Mouse (Mus musculus): ENCODE measurements around the gene Gbp7. TPM values are rescaled to one million over a fixed set of nuclear protein-coding genes. Genes with fewer than 3 reads are reported as not detected.
"Not testable (repeated sequence)": the region's sequence is repeated elsewhere in the genome, so short reads cannot be mapped to it uniquely, and the experiment has no call there.

Gene Gbp7
- polyA plus RNA-seq, 1 experiment = 2.8 TPM

DNA sequence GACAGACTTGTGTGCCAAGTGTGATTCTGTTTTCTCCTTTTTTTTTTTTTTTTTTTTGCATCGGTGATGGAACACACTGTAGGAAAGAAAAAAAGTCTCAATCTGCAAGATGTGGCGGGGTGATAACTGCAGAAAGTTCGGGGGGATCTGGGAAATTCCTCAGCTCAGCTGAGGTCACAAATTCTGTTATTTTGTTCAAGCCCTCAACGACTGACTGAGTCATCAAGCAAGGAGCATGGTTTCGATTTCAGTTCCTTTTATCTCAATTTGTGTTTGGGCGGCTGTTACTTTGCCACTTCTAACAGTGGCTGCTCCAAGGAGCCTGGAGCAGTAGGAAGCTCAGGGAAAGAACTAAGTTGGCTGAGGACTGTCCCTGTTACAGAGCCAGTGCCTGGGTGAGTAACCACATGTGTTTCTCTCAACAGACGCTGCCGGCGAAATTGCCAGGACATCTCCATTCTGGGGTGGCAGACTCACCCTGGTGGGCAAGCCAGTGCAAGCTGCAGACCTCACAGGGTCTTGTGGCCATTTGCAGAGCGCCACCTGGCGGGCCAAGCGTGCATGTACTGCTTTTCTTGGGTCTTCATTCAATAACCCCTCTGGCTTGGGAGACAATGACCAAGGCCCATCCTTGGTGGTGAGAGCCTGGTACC is 30.3 kb downstream of the Gbp7 start:
- Histone ChIP-seq H3K4me3 (ENCODE audit: extremely low read depth, insufficient read depth, insufficient read length) (peak overlapping the region; percentile 62), H3K27ac (ENCODE audit: insufficient read depth, low read length) (peak overlapping the region; percentile 84), H3K4me1 (ENCODE audit: control insufficient read depth, insufficient read depth, insufficient read length) (peaks cover 17% of the 10 kb centered on the region; the same call in 1 of the 2 replicates), H3K36me3 (ENCODE audit: control insufficient read depth, insufficient read depth, low read length) (peaks cover 6% of the 10 kb centered on the region), H3K27me3 (ENCODE audit: control insufficient read depth, insufficient read depth, low read length) (no peaks in the 10 kb centered on the region)
- TF ChIP-seq POLR2A (IDR thresholded peaks at IDR 0.05; ENCODE audit: low read depth, low read length) = no peak
- peak; percentile 98 for TF ChIP-seq CTCF (IDR thresholded peaks at IDR 0.05; ENCODE audit: extremely low read depth, insufficient read depth, insufficient read length, insufficient replicate concordance)
- peak; percentile 78 to 86 for DNase-seq (ENCODE audit: low read depth in 1 of 2, low spot score in 2 of 2)
- under 1% methylated on average over 12 of the region's 12 CpGs for WGBS

DNA sequence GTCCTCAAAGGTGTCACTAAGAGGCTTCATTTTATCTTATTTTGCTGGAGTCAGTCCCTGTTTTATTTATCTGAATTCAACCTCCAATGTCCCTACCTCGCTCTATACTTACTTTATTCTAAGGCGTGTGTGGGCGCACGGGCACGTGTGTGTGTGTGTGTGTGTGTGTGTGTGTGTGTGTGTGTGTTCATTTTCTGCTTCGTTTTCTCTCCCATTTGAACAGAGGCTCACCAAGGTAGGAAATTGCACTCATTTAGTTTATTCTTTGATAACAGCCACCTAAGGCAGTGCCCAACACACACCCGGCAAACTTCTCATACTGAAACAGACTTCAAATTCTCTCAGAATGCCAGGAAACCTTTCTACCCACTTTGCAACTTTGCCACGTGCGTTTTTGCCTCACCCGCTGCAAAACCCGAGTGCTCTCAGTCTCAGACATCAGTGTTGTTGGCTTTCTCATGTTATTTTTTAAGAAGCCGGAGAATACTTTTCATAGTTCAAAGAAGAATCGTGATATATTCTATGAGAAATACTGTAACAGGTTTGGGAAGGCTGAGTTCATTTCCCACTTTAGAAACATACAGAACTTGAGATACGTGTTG is 31.0 kb downstream of the Gbp7 start:
- WGBS = 61% methylated on average over 14 of the region's 14 CpGs
- Histone ChIP-seq H3K27me3 (ENCODE audit: control insufficient read depth, insufficient read depth, low read length) (no peaks in the 10 kb centered on the region), H3K4me1 (ENCODE audit: control insufficient read depth, insufficient read depth, insufficient read length) (peaks cover 17% of the 10 kb centered on the region; the same call in 1 of the 2 replicates), H3K36me3 (ENCODE audit: control insufficient read depth, insufficient read depth, low read length) (peaks cover 6% of the 10 kb centered on the region), H3K27ac (ENCODE audit: insufficient read depth, low read length) (peak overlapping the region; percentile 27; the same call in 1 of the 2 replicates), H3K4me3 (ENCODE audit: extremely low read depth, insufficient read depth, insufficient read length) (peak overlapping the region; percentile 23; the same call in 1 of the 2 replicates)
- DNase-seq (ENCODE audit: low read depth in 1 of 2, low spot score in 2 of 2) = no peak
- no peak for TF ChIP-seq POLR2A (IDR thresholded peaks at IDR 0.05; ENCODE audit: low read depth, low read length)
- TF ChIP-seq CTCF (IDR thresholded peaks at IDR 0.05; ENCODE audit: extremely low read depth, insufficient read depth, insufficient read length, insufficient replicate concordance) = no peak

DNA sequence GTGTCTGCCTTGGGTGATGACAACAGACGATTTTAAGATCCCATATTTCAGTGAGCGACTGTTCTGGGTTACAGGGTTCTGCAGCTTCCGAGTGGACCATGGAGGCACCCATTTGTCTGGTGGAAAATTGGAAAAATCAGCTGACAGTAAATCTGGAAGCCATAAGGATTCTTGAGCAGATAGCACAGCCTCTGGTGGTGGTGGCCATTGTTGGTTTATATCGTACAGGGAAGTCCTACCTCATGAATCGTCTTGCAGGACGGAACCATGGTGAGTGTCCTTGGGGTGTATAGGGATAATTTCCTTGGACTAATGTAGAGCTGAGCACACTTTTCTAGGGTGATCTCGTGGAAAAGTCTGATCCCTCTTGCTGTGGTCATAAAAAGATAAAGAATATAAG is 31.5 kb downstream of the Gbp7 start:
- WGBS = 80% methylated on average over 7 of the region's 7 CpGs
- no peak for DNase-seq (ENCODE audit: low read depth in 1 of 2, low spot score in 2 of 2)
- Histone ChIP-seq H3K36me3 (ENCODE audit: control insufficient read depth, insufficient read depth, low read length) (peaks cover 11% of the 10 kb centered on the region), H3K4me1 (ENCODE audit: control insufficient read depth, insufficient read depth, insufficient read length) (peaks cover 17% of the 10 kb centered on the region; the same call in 1 of the 2 replicates), H3K27ac (ENCODE audit: insufficient read depth, low read length) (no peak overlapping the region), H3K27me3 (ENCODE audit: control insufficient read depth, insufficient read depth, low read length) (no peaks in the 10 kb centered on the region), H3K4me3 (ENCODE audit: extremely low read depth, insufficient read depth, insufficient read length) (no peak overlapping the region)
- no peak for TF ChIP-seq CTCF (IDR thresholded peaks at IDR 0.05; ENCODE audit: extremely low read depth, insufficient read depth, insufficient read length, insufficient replicate concordance)
- no peak for TF ChIP-seq POLR2A (IDR thresholded peaks at IDR 0.05; ENCODE audit: low read depth, low read length)

DNA sequence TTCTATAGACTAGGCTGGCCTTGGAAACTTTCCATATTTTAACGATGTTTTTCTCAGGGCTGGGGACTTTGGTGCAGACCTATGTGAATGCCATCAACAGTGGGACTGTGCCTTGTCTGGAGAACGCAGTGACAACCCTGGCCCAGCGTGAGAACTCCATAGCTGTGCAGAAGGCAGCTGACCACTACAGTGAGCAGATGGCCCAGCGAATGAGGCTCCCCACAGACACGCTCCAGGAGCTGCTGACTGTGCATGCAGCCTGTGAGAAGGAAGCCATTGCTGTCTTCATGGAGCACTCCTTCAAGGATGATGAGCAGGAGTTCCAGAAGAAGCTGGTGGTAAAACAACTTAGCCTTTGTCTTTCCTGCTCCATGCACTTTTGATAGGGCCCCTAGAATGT is 37.3 kb downstream of the Gbp7 start:
- not testable (repeated sequence) for DNase-seq (ENCODE audit: low read depth in 1 of 2, low spot score in 2 of 2); H3K4me3 ChIP-seq (ENCODE audit: extremely low read depth, insufficient read depth, insufficient read length); H3K27ac ChIP-seq (ENCODE audit: insufficient read depth, low read length); H3K4me1 ChIP-seq (ENCODE audit: control insufficient read depth, insufficient read depth, insufficient read length); H3K27me3 ChIP-seq (ENCODE audit: control insufficient read depth, insufficient read depth, low read length)
- H3K36me3 ChIP-seq (ENCODE audit: control insufficient read depth, insufficient read depth, low read length) = peaks cover 30% of the 10 kb centered on the region
- 95% methylated on average over 5 of the region's 5 CpGs for WGBS

DNA sequence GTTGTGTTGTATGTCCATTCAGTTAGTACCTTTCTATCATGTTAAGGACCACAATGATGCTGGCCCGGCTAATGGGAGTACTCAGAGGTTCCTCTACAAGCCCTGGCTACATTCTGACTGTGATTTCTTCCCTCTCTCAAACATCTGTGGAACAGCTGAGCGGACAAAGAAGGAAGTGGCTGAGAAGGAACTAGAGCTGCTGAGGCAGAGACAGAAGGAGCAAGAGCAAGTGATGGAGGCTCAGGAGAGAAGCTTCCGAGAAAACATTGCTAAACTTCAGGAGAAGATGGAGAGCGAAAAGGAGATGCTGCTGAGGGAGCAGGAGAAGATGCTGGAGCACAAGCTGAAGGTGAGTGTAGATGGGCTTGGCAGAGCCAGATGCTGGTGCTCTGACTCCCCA is 40.6 kb downstream of the Gbp7 start:
- no peak for DNase-seq (ENCODE audit: low read depth in 1 of 2, low spot score in 2 of 2)
- no peaks in the 10 kb centered on the region for H3K27me3 ChIP-seq (ENCODE audit: control insufficient read depth, insufficient read depth, low read length)
- H3K36me3 ChIP-seq (ENCODE audit: control insufficient read depth, insufficient read depth, low read length) = peaks cover 24% of the 10 kb centered on the region
- TF ChIP-seq CTCF (IDR thresholded peaks at IDR 0.05; ENCODE audit: extremely low read depth, insufficient read depth, insufficient read length, insufficient replicate concordance) (no peak), POLR2A (IDR thresholded peaks at IDR 0.05; ENCODE audit: low read depth, low read length) (no peak)
- H3K27ac ChIP-seq (ENCODE audit: insufficient read depth, low read length) = no peak overlapping the region
- no peaks in the 10 kb centered on the region for H3K4me1 ChIP-seq (ENCODE audit: control insufficient read depth, insufficient read depth, insufficient read length)
- WGBS = 88% methylated on average over 4 of the region's 4 CpGs
- H3K4me3 ChIP-seq (ENCODE audit: extremely low read depth, insufficient read depth, insufficient read length) = no peak overlapping the region

DNA sequence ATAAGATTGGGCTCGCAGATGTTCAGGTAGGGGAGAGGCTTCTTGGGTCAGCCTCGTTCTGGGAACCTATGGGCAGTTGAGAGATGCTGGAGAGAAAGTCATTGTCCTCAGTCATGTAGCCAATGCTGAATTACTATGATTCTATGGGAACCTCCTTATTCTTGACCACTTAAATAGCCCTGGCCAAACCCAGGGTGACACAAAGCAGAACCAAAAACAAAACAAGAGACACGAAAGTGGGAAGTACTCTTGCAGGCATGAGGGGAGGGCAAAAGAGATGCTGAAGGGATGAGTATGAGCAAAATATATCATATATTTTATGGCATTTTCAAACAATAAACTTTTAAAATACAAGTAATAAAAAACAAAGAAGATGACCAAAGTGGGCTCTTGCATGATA is 47.0 kb downstream of the Gbp7 start:
- 68% methylated on average over 3 of the region's 3 CpGs for WGBS
- H3K36me3 ChIP-seq (ENCODE audit: control insufficient read depth, insufficient read depth, low read length) = no peaks in the 10 kb centered on the region; the same call in 1 of the 2 replicates
- no peaks in the 10 kb centered on the region for H3K27me3 ChIP-seq (ENCODE audit: control insufficient read depth, insufficient read depth, low read length)
- H3K4me1 ChIP-seq (ENCODE audit: control insufficient read depth, insufficient read depth, insufficient read length) = peaks cover 3% of the 10 kb centered on the region; the same call in 1 of the 2 replicates
- TF ChIP-seq POLR2A (IDR thresholded peaks at IDR 0.05; ENCODE audit: low read depth, low read length) = no peak
- TF ChIP-seq CTCF (IDR thresholded peaks at IDR 0.05; ENCODE audit: extremely low read depth, insufficient read depth, insufficient read length, insufficient replicate concordance) = no peak
- no peak overlapping the region for H3K27ac ChIP-seq (ENCODE audit: insufficient read depth, low read length)
- DNase-seq (ENCODE audit: low read depth in 1 of 2, low spot score in 2 of 2) = no peak
- H3K4me3 ChIP-seq (ENCODE audit: extremely low read depth, insufficient read depth, insufficient read length) = no peak overlapping the region

DNA sequence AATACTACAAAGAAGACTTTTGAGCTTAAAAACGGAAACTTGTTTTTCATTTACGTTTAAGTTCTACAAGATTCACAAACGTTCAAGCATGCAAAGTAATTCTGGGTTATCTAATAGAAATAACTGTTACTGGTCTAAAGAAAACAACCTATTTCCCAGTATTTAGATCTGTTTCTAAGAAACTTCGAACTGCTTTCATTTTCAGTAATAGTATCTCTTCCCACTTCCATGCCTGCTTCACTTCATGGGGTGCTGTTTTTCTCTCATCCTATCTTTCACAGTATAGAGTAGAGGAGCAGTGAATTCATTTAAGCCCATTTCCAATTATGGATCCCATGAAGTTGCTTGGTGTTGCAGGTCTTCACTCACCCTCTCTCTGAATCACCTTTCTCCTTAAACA is 48.2 kb downstream of the Gbp7 start:
- H3K4me1 ChIP-seq (ENCODE audit: control insufficient read depth, insufficient read depth, insufficient read length) = peaks cover 3% of the 10 kb centered on the region; the same call in 1 of the 2 replicates
- DNase-seq (ENCODE audit: low read depth in 1 of 2, low spot score in 2 of 2) = no peak
- no peak overlapping the region for H3K27ac ChIP-seq (ENCODE audit: insufficient read depth, low read length)
- TF ChIP-seq POLR2A (IDR thresholded peaks at IDR 0.05; ENCODE audit: low read depth, low read length) (no peak), CTCF (IDR thresholded peaks at IDR 0.05; ENCODE audit: extremely low read depth, insufficient read depth, insufficient read length, insufficient replicate concordance) (no peak)
- no peaks in the 10 kb centered on the region for H3K27me3 ChIP-seq (ENCODE audit: control insufficient read depth, insufficient read depth, low read length)
- 67% methylated on average over 4 of the region's 4 CpGs for WGBS
- H3K4me3 ChIP-seq (ENCODE audit: extremely low read depth, insufficient read depth, insufficient read length) = no peak overlapping the region
- no peaks in the 10 kb centered on the region for H3K36me3 ChIP-seq (ENCODE audit: control insufficient read depth, insufficient read depth, low read length)

All from spleen, adult 2 months (tissue).